Mouse (Mus musculus) urinary bladder, postnatal 4 days (tissue): Measurements from ENCODE around the gene Armcx6.
"Not testable (repeated sequence)": the region's sequence is repeated elsewhere in the genome, so short reads cannot be mapped to it uniquely, and the experiment has no call there.

Source experiments
- DNase-seq, 2 experiments: peaks; one replicate each; pipeline ENCODE4 v3.0.0; 2021 to 2022; ENCODE audit warnings: low spot score in 2 of 2

Gene Armcx6

GRCm38 (mm10) chrX:134750764-134751592 lies at the start of gene Armcx6:
Gene Armcx6, minus strand, starts transcription at chrX:134751417.
- peak; percentile 52 to 71 for DNase-seq

- no peak for DNase-seq
Measured at GRCm38 (mm10) chrX:134787728-134788127, 36.5 kb upstream of the Armcx6 start.

- not testable (repeated sequence) for DNase-seq
Measured at GRCm38 (mm10) chrX:134763428-134764198, 12.4 kb upstream of the Armcx6 start.

- DNase-seq: no peak
Measured at GRCm38 (mm10) chrX:134757293-134757995, 6.2 kb upstream of the Armcx6 start.

- peak; percentile 27 to 68 for DNase-seq
Measured at GRCm38 (mm10) chrX:134756434-134757292, 5.4 kb upstream of the Armcx6 start, which contains the start of gene Armcx3. Gene Armcx3, plus strand, starts transcription at chrX:134756595.

GRCm38 (mm10) chrX:134752584-134752983 lies 1.4 kb upstream of the Armcx6 start:
- DNase-seq: no peak

GRCm38 (mm10) chrX:134751910-134752309 lies 693 bp upstream of the Armcx6 start:
- no peak for DNase-seq

GRCm38 (mm10) chrX:134746459-134746858 lies 4.8 kb downstream of the Armcx6 start:
- DNase-seq: peak in 1 of 2 experiments; percentile 19

GRCm38 (mm10) chrX:134741862-134742261 lies 9.4 kb downstream of the Armcx6 start:
- no peak for DNase-seq

- DNase-seq: no peak
Measured at GRCm38 (mm10) chrX:134739160-134739559, 12.1 kb downstream of the Armcx6 start.

GRCm38 (mm10) chrX:134737796-134738195 lies 13.4 kb downstream of the Armcx6 start:
- DNase-seq: no peak

- DNase-seq: no peak
Measured at GRCm38 (mm10) chrX:134729778-134730177, 21.4 kb downstream of the Armcx6 start.

- DNase-seq: not testable (repeated sequence)
Measured at GRCm38 (mm10) chrX:134723762-134724161, 27.5 kb downstream of the Armcx6 start.

GRCm38 (mm10) chrX:134718524-134718923 lies 32.7 kb downstream of the Armcx6 start:
- peak in 1 of 2 experiments; percentile 57 for DNase-seq

- DNase-seq: peak; percentile 42 to 60
Measured at GRCm38 (mm10) chrX:134717752-134718308, 33.4 kb downstream of the Armcx6 start, which contains the start of gene Armcx1. Gene Armcx1, plus strand, starts transcription at chrX:134717963.

- DNase-seq: no peak
Measured at GRCm38 (mm10) chrX:134716863-134717262, 34.4 kb downstream of the Armcx6 start.
